Mouse (Mus musculus) embryonic facial prominence, embryonic 12.5 days (tissue): Measurements from ENCODE around the gene Inpp5d. TPM values are rescaled to one million over a fixed set of nuclear protein-coding genes. Genes with fewer than 3 reads are reported as not detected.

Source experiments
- ATAC-seq: fragments of 200-750 bp; cut with Nextera tagmentation; 2 replicates; pipeline ENCODE4 v1.8.0; 2017; ENCODE audit not compliant: insufficient number of reproducible peaks, insufficient read depth, low FRiP score, low TSS enrichment
- H3K27ac ChIP-seq: fragments of 300-500 bp; sonication (generic); 2 replicates; pipeline ENCODE4 v1.5.1; 2016; ENCODE audit warnings: mild to moderate bottlenecking
- H3K27me3 ChIP-seq: fragments of 300-500 bp; sonication (generic); 2 replicates; pipeline ENCODE4 v1.6.1; 2016; ENCODE audit warnings: mild to moderate bottlenecking, moderate library complexity
- H3K36me3 ChIP-seq: fragments of 300-500 bp; sonication (generic); 2 replicates; pipeline ENCODE4 v1.6.1; 2016; ENCODE audit warnings: mild to moderate bottlenecking
- H3K4me1 ChIP-seq: fragments of 300-500 bp; sonication (generic); 2 replicates; pipeline ENCODE4 v1.6.1; 2016
- H3K4me2 ChIP-seq: fragments of 300-500 bp; sonication (generic); replicated peaks from 2 replicates; pipeline ENCODE4 v1.6.1; 2016; ENCODE audit warnings: mild to moderate bottlenecking, moderate library complexity
- H3K4me3 ChIP-seq: fragments of 300-500 bp; sonication (generic); 2 replicates; pipeline ENCODE4 v1.5.1; 2016; ENCODE audit warnings: mild to moderate bottlenecking
- H3K9ac ChIP-seq: fragments of 300-500 bp; sonication (generic); 2 replicates; pipeline ENCODE4 v1.6.1; 2016; ENCODE audit warnings: mild to moderate bottlenecking, moderate library complexity
- H3K9me3 ChIP-seq: fragments of 300-500 bp; sonication (generic); 2 replicates; pipeline ENCODE4 v1.6.1; 2016; ENCODE audit warnings: mild to moderate bottlenecking, moderate library complexity
- WGBS: fragments of 180-500 bp; shearing (Covaris S2); methylation state at CpG from one replicate; pipeline ENCODE4 v1.1.7; 2016; 5-methylcytosine and 5-hydroxymethylcytosine counted together
- polyA plus RNA-seq: library from polyadenylated mRNA; unstranded; fragments of >200 nt; fragmentation: Nextera tagmentation; extraction: Ambion mirVana; gene quantifications from 2 replicates; pipeline ENCODE4 v1.2.1, GENCODE M21; 2016

Gene Inpp5d
- polyA plus RNA-seq, 1 experiment from 2014 or later = 6.1 TPM

DNA sequence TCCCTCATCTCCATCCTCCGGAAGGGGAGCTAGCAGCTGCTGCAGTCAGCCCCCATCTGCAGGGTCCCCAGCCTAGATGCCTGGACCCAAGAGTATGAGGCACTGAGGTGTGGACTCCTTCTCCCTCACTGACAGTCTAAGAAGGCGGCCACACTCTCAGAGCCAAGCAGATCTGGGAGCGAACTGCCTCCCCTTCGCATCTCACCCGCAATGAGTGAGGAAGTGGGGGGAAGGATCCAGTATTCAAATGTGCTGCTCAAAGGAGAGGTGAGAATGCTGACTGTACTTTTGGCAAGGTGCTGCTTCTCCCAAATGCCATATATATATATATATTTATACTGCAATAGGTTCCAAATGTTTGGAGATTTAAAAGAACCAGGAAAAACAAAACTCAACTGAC, 16.7 kb upstream of the Inpp5d start:
- no peak overlapping the region for H3K4me2 ChIP-seq
- H3K9ac ChIP-seq = no peak overlapping the region
- no peak overlapping the region for H3K27ac ChIP-seq
- no peaks in the 10 kb centered on the region for H3K36me3 ChIP-seq
- H3K9me3 ChIP-seq = no peaks in the 10 kb centered on the region
- whole genome bisulfite sequencing = 89% methylated on average over 5 of the region's 5 CpGs
- ATAC-seq = no peak
- H3K4me3 ChIP-seq = no peak overlapping the region
- H3K4me1 ChIP-seq = no peaks in the 10 kb centered on the region
- no peaks in the 10 kb centered on the region for H3K27me3 ChIP-seq

DNA sequence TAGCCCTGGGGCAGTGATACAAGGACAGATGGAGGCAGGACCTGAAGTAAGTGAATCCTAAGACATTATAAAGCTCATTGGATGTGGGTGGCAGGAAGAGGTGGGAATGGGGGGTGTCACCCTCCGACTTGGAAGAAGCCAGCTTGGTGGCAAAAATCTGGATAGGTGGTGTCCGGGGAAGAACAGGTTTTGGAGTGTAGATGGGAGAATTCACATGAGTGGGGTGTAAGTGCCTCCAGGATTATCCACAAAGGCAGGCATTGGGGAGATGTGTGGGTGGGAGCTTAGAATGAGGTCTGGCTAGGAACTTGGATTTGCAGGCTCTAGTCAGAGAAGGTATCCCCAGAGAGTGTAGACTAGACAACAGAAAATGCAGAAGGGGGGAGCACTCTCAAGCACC, 14.8 kb upstream of the Inpp5d start:
- Histone ChIP-seq H3K27ac (no peak overlapping the region), H3K9ac (no peak overlapping the region), H3K4me3 (no peak overlapping the region), H3K4me2 (no peak overlapping the region), H3K4me1 (no peaks in the 10 kb centered on the region), H3K27me3 (no peaks in the 10 kb centered on the region), H3K36me3 (no peaks in the 10 kb centered on the region), H3K9me3 (no peaks in the 10 kb centered on the region)
- no peak for ATAC-seq
- 83% methylated on average over 2 of the region's 2 CpGs for WGBS

DNA sequence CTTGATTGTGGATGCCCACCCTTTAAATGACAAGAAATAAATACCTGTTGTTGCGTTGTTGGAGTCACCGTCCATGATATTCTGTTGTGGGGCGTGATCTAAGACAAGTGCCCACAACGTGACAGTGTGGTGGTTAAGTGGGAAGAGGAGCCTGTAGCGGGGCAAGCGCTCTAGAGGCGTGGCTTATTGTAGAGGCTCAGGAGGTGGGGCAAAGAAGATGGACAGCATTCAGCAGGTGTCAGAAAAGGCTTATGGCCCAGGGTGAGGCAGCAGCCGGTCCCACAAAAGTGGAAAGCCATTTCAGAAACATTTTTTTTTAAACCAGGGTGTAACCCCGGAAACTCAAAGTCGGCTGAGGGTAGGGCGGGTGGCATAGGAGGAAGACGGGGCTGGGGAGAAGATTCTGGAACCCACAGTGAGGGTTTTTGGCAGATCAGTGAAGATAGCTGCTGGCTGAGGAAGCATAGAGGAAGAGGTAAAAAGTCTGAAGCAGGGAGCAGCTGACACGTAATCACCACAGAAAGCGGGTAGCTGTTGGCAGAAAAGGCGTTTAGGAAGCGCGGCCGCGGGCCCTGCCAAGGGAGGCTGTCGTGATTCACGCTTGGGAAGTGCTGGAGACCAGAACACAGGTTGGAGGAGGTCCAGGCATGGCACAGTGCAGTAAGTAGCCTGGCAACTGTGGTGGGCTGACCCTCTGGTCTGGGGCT, 12.6 kb upstream of the Inpp5d start:
- no peaks in the 10 kb centered on the region for H3K4me1 ChIP-seq
- H3K4me3 ChIP-seq = no peak overlapping the region
- no peaks in the 10 kb centered on the region for H3K27me3 ChIP-seq
- no peak overlapping the region for H3K4me2 ChIP-seq
- H3K9me3 ChIP-seq = no peaks in the 10 kb centered on the region
- no peak overlapping the region for H3K9ac ChIP-seq
- 80% methylated on average over 21 of the region's 21 CpGs for WGBS
- no peaks in the 10 kb centered on the region for H3K36me3 ChIP-seq
- no peak overlapping the region for H3K27ac ChIP-seq
- no peak for ATAC-seq

DNA sequence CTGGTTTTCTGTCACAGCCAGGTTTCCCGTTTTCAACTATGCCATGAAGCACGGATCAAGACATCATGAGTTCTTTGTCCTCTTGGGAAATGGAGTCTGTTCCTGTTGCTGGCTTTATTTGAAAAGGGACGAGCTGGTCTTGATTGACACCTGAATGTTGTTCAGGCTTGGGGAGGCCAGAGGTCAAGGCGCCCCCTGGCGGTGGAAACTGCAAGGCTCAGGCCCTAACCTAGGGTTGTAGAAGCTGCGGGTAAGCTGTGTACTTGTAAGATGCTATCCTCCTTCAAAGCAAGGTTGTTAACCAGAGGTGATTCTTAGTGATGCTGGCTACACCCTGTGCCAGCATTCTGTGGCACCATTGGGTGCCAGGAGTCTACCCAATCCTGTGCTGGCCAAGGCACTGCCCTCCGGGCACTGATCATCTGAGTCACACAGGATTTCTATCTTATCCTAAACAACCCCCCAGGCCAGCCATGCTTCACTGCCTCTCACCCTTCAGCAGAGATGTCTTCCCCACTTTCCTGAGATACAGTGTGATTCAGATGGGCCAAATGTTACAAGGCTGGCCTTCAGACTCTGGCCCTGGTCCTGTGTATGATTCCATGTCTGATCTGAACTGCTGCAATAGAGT, 11.6 kb upstream of the Inpp5d start:
- no peak for ATAC-seq
- H3K9ac ChIP-seq = no peak overlapping the region
- 28% methylated on average over 7 of the region's 7 CpGs for WGBS
- no peaks in the 10 kb centered on the region for H3K36me3 ChIP-seq
- no peak overlapping the region for H3K4me3 ChIP-seq
- no peaks in the 10 kb centered on the region for H3K4me1 ChIP-seq
- no peak overlapping the region for H3K4me2 ChIP-seq
- H3K27me3 ChIP-seq = no peaks in the 10 kb centered on the region
- H3K9me3 ChIP-seq = no peaks in the 10 kb centered on the region
- H3K27ac ChIP-seq = no peak overlapping the region

DNA sequence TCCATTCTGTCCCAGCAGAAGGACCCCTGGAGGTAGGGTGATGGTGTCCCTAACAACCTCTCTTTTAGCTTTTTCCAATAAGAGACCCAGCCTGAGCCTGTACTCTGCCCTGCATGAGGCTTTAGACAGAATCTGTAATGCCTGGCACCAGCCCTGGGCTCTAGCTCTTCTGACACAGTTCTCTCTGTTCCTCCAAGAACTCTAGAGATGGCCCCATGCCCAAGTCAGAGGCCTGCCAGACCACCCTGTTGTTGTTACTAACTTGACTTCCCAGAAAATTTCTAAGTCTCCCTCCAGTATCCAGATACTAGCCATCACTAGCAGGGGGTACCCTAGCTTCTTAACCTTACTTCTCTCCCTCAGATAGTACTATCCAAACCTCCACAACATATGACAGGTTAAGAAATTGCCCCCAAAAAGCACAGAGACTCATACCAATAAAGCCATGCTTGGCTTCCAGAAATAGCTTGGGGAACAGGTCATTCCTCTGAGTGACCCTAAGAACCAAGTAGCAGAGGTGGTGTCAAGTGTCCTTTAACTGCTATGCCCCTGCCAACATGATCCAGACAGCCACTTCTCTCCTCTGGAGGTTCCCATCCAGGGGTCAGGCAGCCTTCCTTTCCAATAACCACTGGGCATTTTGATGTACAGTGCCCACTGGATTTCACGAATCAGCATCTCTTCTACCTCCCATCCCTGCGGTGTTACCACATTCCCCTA, 5.4 kb upstream of the Inpp5d start:
- H3K4me3 ChIP-seq = no peak overlapping the region
- H3K4me2 ChIP-seq = no peak overlapping the region
- no peaks in the 10 kb centered on the region for H3K4me1 ChIP-seq
- H3K36me3 ChIP-seq = no peaks in the 10 kb centered on the region
- H3K9ac ChIP-seq = no peak overlapping the region
- WGBS = 78% methylated on average over 2 of the region's 2 CpGs
- no peaks in the 10 kb centered on the region for H3K9me3 ChIP-seq
- no peak overlapping the region for H3K27ac ChIP-seq
- ATAC-seq = no peak
- no peaks in the 10 kb centered on the region for H3K27me3 ChIP-seq

DNA sequence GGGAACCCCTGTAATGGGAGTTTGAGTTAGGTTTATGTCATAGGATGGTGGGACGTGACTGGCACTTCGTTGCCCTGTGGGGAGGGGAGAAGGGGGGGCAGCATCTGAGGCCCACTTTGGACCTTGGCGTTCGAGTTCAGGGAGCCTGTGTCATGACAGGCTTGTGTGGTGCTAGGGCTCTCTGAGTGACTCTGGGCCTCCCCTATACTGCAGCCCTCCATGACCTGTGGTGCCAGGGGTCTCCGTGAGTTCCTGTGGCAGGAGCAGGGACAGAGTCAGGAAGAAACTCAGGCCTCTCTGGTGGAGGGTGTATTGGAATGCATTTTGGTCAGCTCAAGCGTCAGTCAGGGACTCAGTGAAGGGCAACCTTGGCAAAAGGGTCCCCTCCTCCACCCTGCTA, 581 bp downstream of the Inpp5d start:
- Histone ChIP-seq H3K4me1 (no peaks in the 10 kb centered on the region), H3K27ac (no peak overlapping the region), H3K9me3 (no peaks in the 10 kb centered on the region), H3K4me3 (peak overlapping the region; percentile 10; the same call in 1 of the 2 replicates), H3K4me2 (0 out of 2 replicates have a peak overlapping the region, but pooled peaks have one; percentile 11), H3K27me3 (no peaks in the 10 kb centered on the region), H3K36me3 (no peaks in the 10 kb centered on the region), H3K9ac (no peak overlapping the region)
- 76% methylated on average over 6 of the region's 6 CpGs for WGBS
- no peak for ATAC-seq

DNA sequence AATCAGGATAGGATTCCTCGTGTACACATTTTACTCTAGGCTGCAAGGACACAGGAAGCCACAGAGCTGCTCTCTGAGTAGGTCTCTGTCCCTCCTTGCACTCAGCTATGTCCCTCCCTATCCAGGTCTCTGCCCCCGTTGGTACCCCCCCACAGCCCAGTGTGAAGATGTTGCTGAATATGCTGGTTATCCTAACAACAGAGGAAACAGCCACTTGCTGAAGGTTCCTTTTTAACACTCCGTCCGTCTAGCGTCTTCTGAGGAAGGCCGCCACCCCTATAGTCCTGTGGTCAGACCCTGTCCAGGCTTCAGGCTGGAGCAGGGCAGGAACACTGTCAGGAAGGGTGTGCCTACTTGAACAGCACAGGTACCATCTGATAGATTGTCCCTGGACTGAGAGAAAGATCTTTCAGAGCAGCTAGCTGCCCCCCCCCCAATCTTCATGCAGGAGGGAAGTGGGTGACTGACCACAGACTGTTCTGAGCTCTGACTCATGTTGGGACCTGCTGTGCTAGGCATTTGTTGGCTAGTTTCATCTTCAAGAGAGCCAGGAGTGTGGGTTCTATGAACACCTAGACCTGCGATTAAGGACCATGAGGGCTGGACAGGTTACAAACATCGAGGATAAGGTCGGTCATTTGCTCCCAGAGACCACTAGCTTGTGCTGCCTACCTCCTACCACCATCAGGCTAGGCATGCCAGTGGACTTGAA, 1.2 kb downstream of the Inpp5d start:
- no peaks in the 10 kb centered on the region for H3K36me3 ChIP-seq
- peak overlapping the region; percentile 10; the same call in 1 of the 2 replicates for H3K4me3 ChIP-seq
- H3K27me3 ChIP-seq = no peaks in the 10 kb centered on the region
- H3K9ac ChIP-seq = no peak overlapping the region
- H3K9me3 ChIP-seq = no peaks in the 10 kb centered on the region
- no peak for ATAC-seq
- WGBS = 82% methylated on average over 9 of the region's 9 CpGs
- H3K4me1 ChIP-seq = no peaks in the 10 kb centered on the region
- H3K4me2 ChIP-seq = peak overlapping the region; percentile 11; the same call in 1 of the 2 replicates
- H3K27ac ChIP-seq = no peak overlapping the region

DNA sequence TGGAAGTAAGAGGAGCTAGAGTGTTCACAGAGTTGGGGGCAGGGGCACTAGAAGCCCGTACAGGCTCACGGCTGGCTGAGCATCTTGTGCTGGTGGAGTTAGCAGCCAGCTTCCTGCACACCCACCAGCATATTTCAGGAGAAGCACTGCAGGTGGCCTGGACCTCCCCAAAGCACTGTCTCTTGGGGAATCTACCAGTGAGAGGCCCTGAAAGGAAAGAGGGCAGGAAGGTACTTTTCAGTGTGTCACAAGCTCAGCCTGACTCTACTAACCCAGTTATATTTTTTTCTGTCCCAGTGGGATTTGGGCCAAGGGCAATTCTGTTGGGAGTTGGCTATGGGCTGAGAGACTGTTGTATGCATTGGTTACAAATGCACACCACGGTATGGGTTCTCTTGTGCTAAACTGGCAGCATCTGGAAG, 1.8 kb downstream of the Inpp5d start:
- Histone ChIP-seq H3K27me3 (no peaks in the 10 kb centered on the region), H3K4me3 (no peak overlapping the region), H3K9ac (no peak overlapping the region), H3K4me1 (no peaks in the 10 kb centered on the region), H3K4me2 (peak overlapping the region; percentile 11; the same call in 1 of the 2 replicates), H3K27ac (no peak overlapping the region), H3K36me3 (no peaks in the 10 kb centered on the region), H3K9me3 (no peaks in the 10 kb centered on the region)
- ATAC-seq = no peak
- WGBS = 72% methylated on average over 3 of the region's 3 CpGs

DNA sequence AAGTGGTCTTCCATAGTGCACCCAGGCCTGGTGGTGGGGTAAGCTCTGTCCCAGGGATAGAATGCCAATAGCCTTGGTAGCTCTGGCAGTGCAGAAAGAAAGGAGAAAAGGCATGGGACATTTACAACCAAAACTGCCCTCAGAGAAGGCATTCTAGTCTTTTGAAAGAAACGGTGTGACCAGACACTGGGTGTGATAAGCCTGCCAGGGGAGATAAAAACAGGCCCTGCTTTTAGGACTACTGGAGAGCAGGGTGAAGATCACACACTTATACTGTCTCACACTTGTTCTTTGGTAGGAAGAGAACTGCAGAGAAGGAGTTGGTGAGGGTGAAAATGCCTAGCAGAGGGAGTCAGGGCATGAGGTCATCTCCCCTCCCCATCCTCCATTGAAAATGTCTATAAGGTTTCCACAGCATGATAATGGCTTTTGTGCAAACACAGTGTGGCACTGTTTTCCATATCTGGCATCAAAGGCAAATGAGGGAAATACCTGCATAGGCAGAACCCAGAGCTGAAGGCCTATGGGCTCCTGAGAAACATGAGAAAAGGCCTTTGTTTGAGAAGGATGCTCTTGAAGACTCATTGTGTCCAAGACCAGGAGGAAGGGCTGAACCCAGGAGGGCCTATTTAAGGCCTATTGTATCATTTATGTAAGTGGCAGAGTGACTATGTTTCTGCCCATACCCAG, 4.0 kb downstream of the Inpp5d start:
- Histone ChIP-seq H3K36me3 (no peaks in the 10 kb centered on the region), H3K27me3 (no peaks in the 10 kb centered on the region), H3K4me1 (no peaks in the 10 kb centered on the region), H3K4me2 (no peak overlapping the region), H3K9ac (no peak overlapping the region), H3K9me3 (no peaks in the 10 kb centered on the region), H3K4me3 (no peak overlapping the region), H3K27ac (no peak overlapping the region)
- no peak for ATAC-seq
- WGBS = 96% methylated on average over 1 of the region's 1 CpGs

DNA sequence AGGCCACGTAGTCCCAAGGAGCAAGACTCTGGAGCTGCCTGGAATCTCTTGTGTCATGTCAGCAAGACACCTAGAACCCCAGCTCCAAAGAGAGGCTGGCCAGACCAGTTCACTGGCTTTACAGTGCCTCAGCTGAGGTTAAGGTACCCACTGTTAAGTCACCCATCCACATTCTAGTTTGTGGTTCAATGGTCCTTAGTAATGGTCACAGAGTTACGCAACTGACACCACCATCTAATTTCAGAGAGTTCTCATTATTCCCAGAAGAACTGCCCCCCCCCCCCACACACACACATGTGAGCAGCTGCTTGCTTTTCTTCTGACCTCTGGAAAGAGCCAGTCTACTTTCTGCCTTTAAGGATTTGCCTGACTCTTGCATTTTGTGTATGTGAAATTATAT, 4.7 kb downstream of the Inpp5d start:
- Histone ChIP-seq H3K9me3 (no peaks in the 10 kb centered on the region), H3K36me3 (no peaks in the 10 kb centered on the region), H3K4me3 (no peak overlapping the region), H3K9ac (no peak overlapping the region), H3K27ac (no peak overlapping the region), H3K27me3 (no peaks in the 10 kb centered on the region), H3K4me1 (no peaks in the 10 kb centered on the region), H3K4me2 (no peak overlapping the region)
- ATAC-seq = no peak
- WGBS = 79% methylated on average over 2 of the region's 2 CpGs
